Mouse (Mus musculus) lung, adult 18-20 months (tissue): ENCODE measurements around the gene Tcn2.

Experiments
- DNase-seq, 2 experiments: peaks; one replicate each; pipeline ENCODE4 v3.0.0; 2022; ENCODE audit warnings: mixed read lengths in 2 of 2

Tcn2 gene

GRCm38 (mm10) chr11:3893970-3894369 is 38.0 kb downstream of the Tcn2 start:
- no peak for DNase-seq

GRCm38 (mm10) chr11:3887331-3887730 is 44.6 kb downstream of the Tcn2 start:
- DNase-seq = no peak

GRCm38 (mm10) chr11:3883711-3884110 is 48.2 kb downstream of the Tcn2 start:
- DNase-seq = no peak

GRCm38 (mm10) chr11:3879836-3880235 is 52.1 kb downstream of the Tcn2 start:
- DNase-seq = peak; percentile 60 to 71

- DNase-seq = no peak
Observed at GRCm38 (mm10) chr11:3878660-3879059, 53.3 kb downstream of the Tcn2 start.

GRCm38 (mm10) chr11:3876419-3876818 is 55.5 kb downstream of the Tcn2 start:
- no peak for DNase-seq
